Mouse (Mus musculus) liver, adult 2 months (tissue): ENCODE measurements around the gene Ssc4d. TPM values are rescaled to one million over a fixed set of nuclear protein-coding genes. Genes with fewer than 3 reads are reported as not detected.
A peak's percentile ranks its signal among the peaks of the same experiment; 100 is the strongest.

Experiments
- DNase-seq: peaks from one replicate; pipeline ENCODE4 v3.0.0-alpha.2; 2011; ENCODE audit warnings: low read depth, low spot score; ENCODE audit errors: extremely low read depth
- H3K27ac ChIP-seq: fragments of 200-500 bp; replicated peaks from 2 replicates; pipeline ENCODE4 v1.5.1; 2012; ENCODE audit warnings: low read depth, mild to moderate bottlenecking, control low read depth, inconsistent platforms, low read length; ENCODE audit not compliant: insufficient read depth
- H3K27me3 ChIP-seq: fragments of 200-500 bp; 2 replicates; pipeline ENCODE4 v1.6.1; 2012; ENCODE audit warnings: mild to moderate bottlenecking, moderate library complexity, low read length, inconsistent platforms; ENCODE audit not compliant: control insufficient read depth, insufficient read depth
- H3K36me3 ChIP-seq: fragments of 200-500 bp; 2 replicates; pipeline ENCODE4 v1.6.1; 2012; ENCODE audit warnings: low read length, inconsistent platforms; ENCODE audit not compliant: control insufficient read depth, insufficient read depth
- H3K4me1 ChIP-seq: fragments of 200-500 bp; 2 replicates; pipeline ENCODE4 v1.6.1; 2011; ENCODE audit warnings: low read length; ENCODE audit not compliant: control insufficient read depth, insufficient read depth
- H3K4me3 ChIP-seq: fragments of 200-500 bp; 2 replicates; pipeline ENCODE4 v1.5.1; 2011; ENCODE audit warnings: low read depth, mild to moderate bottlenecking, control low read depth, low read length, moderate library complexity; ENCODE audit not compliant: insufficient read depth
- H3K79me2 ChIP-seq: fragments of 200-500 bp; 2 replicates; pipeline ENCODE4 v1.6.1; 2012; ENCODE audit warnings: inconsistent platforms, mild to moderate bottlenecking, low read length, moderate library complexity; ENCODE audit not compliant: control insufficient read depth, insufficient read depth
- H3K9ac ChIP-seq: fragments of 200-500 bp; 2 replicates; pipeline ENCODE4 v1.6.1; 2012; ENCODE audit warnings: low read depth, mild to moderate bottlenecking, control low read depth, inconsistent platforms, low read length
- CTCF ChIP-seq: fragments of 200-500 bp; IDR thresholded peaks from 2 replicates; pipeline ENCODE4 v1.5.1; 2011; ENCODE audit warnings: low read depth, low read length, control low read depth
- POLR2A ChIP-seq: fragments of 200-500 bp; IDR thresholded peaks from 2 replicates; pipeline ENCODE4 v1.6.1; 2011; ENCODE audit warnings: low read length, control low read depth; ENCODE audit not compliant: insufficient read depth; ENCODE audit errors: extremely low read depth
- WGBS: fragments of 180-500 bp; shearing (Covaris S2); methylation state at CpG from one replicate; pipeline ENCODE4 v1.1.7; 2018; 5-methylcytosine and 5-hydroxymethylcytosine counted together
- polyA plus RNA-seq: library from polyadenylated mRNA; depleted of rRNA; stranded (reverse); fragments of >200 nt; gene quantifications from 2 replicates; pipeline ENCODE4 v1.2.3, GENCODE M21; 2012
- total RNA-seq: library from RNA; depleted of rRNA; stranded (reverse); fragments of >200 nt; gene quantifications from 2 replicates; pipeline ENCODE4 v1.2.3, GENCODE M21; 2014

Gene Ssc4d
- total and polyA plus RNA-seq, 2 experiments, result 4.8 to 6.5 TPM

DNA sequence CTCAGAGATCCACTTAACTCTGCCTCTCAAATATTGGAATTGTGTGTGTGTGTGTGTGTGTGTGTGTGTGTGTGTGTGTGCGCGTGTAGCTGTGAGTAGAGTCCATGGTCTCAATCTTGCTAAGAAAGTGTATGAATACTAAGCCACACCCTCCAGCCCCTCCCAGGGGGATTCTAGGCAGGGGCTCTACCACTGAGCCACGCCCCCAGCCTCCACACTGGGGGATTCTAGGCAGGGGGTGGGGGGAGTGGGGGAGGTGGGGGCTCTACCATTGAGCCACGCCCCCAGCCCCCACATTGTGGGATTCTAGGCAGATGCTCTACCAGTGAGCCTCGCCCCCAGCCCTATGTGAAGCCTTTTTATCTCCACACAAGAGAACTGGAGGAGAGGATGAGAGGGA, 27.7 kb downstream of the Ssc4d start:
- 96% methylated on average over 5 of the region's 5 CpGs for WGBS
- no peak for DNase-seq

DNA sequence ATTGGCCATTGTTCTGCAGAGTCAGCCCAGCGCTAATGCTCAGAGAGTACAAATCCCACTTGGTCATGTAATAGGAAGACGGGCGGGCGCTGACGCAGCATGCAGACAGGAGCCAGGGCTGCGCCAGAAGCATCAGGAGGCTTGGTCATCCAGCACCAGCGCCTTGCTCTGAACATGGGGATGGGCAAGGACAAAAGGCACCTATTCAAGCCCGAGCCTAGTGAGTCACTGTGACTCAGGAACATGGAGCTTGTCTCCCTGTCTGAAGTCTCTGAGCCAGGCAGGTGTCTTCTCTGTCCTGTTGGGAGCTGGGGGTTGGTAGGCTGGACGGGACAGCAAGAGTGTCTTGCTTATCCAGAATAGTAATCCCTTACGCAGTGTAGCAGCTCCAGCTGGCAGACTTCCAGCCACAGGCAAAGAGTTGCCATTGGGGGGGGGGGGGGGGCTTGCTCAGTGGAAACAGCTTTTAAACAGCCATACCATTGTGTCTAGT, 28.4 kb downstream of the Ssc4d start:
- Histone ChIP-seq H3K27ac (no peak overlapping the region), H3K4me3 (no peak overlapping the region), H3K4me1 (no peaks in the 10 kb centered on the region), H3K9ac (no peak overlapping the region), H3K79me2 (no peaks in the 10 kb centered on the region), H3K36me3 (no peaks in the 10 kb centered on the region), H3K27me3 (no peaks in the 10 kb centered on the region)
- 73% methylated on average over 10 of the region's 10 CpGs for WGBS
- DNase-seq, result no peak
- TF ChIP-seq CTCF, result no peak
- TF ChIP-seq POLR2A, result no peak

More for the DNA sequence above, 27.7 kb downstream of the Ssc4d start:
- TF ChIP-seq POLR2A (no peak), CTCF (no peak)
- H3K79me2 ChIP-seq, result no peaks in the 10 kb centered on the region
- H3K27me3 ChIP-seq, result no peaks in the 10 kb centered on the region
- H3K27ac ChIP-seq, result no peak overlapping the region
- H3K9ac ChIP-seq, result no peak overlapping the region
- no peaks in the 10 kb centered on the region for H3K36me3 ChIP-seq
- no peaks in the 10 kb centered on the region for H3K4me1 ChIP-seq
- H3K4me3 ChIP-seq, result no peak overlapping the region

DNA sequence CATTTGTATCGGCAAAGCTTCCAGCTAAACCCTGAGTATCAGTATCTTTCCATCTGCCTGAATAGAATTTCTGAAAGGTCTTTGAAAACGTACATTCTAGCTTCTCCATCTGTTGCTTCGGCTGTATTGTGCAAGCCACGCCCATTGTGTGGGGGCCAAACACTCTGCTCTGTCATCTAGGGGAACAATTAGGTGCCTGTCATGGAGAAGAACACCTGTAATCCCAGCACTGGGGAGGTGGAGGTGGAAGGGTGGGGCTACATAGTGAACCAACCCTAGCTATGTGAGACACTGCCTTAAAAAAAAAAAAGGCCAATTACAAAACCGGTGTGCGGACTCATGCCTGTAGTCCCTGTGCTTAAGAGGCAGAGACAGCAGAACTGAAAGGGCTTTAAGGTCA, 31.6 kb downstream of the Ssc4d start:
- no peaks in the 10 kb centered on the region for H3K4me1 ChIP-seq
- TF ChIP-seq POLR2A (no peak), CTCF (no peak)
- no peak overlapping the region for H3K27ac ChIP-seq
- H3K36me3 ChIP-seq, result no peaks in the 10 kb centered on the region
- no peak overlapping the region for H3K4me3 ChIP-seq
- no peak for DNase-seq
- H3K9ac ChIP-seq, result no peak overlapping the region
- 89% methylated on average over 6 of the region's 6 CpGs for WGBS
- no peaks in the 10 kb centered on the region for H3K79me2 ChIP-seq
- no peaks in the 10 kb centered on the region for H3K27me3 ChIP-seq

DNA sequence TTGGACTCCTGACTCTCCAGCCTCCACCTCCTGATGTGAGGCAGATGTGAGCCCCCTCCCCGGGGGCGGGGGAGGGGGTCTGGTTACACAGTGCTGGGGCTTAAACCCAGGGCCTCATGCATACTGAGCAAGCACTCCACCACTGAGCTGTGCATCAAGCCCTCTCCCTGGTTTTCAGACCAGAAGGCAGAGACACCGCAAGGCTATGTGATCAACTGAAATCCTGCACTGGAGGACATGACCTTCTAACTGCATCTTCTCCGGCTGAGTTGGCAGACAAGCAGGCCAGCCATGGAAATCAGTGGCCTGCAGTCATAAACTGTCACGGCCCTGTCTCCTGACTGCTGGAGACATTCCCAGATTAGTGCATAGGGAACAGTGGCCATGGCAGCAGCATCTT, 33.7 kb downstream of the Ssc4d start:
- Histone ChIP-seq H3K9ac (no peak overlapping the region), H3K79me2 (no peaks in the 10 kb centered on the region), H3K27me3 (no peaks in the 10 kb centered on the region), H3K27ac (no peak overlapping the region), H3K4me1 (no peaks in the 10 kb centered on the region), H3K36me3 (no peaks in the 10 kb centered on the region), H3K4me3 (no peak overlapping the region)
- WGBS, result 48% methylated on average over 5 of the region's 5 CpGs
- TF ChIP-seq POLR2A, result no peak
- no peak for TF ChIP-seq CTCF
- DNase-seq, result no peak

DNA sequence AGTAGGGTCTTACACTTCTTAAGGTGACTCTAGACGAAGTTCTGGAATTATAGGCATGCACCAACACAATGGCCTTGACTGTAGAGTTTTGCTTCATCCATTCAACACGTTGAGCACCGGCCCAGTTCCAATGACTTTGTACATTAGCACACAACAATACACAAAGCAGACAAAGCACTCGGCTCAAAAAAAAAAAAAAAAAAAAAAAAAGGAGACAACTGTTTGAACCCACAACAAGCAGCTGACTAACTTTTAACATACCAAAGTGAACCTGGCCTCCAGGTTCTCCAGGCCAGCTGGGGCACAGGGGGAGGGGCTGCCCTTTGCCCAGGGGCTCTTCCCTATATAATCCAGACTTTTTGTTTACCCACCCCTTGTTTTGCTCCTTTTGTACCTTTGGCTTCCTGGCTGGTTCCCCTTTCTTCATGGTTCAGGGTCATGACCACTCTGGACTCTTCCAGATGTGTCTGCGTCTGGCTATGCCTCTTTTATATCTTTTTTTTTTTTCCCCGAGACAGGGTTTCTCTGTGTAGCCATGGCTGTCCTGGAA, 38.6 kb downstream of the Ssc4d start:
- 59% methylated on average over 6 of the region's 6 CpGs for WGBS
- peaks cover 8% of the 10 kb centered on the region; the same call in 1 of the 2 replicates for H3K79me2 ChIP-seq
- no peak for DNase-seq
- H3K9ac ChIP-seq, result no peak overlapping the region
- 0 out of 2 replicates have a peak, but pooled peaks cover 2% of the 10 kb centered on the region for H3K36me3 ChIP-seq
- peaks cover 7% of the 10 kb centered on the region; the same call in 1 of the 2 replicates for H3K4me1 ChIP-seq
- H3K27ac ChIP-seq, result no peak overlapping the region
- H3K27me3 ChIP-seq, result no peaks in the 10 kb centered on the region
- no peak overlapping the region for H3K4me3 ChIP-seq
- TF ChIP-seq POLR2A, result no peak
- TF ChIP-seq CTCF, result no peak

DNA sequence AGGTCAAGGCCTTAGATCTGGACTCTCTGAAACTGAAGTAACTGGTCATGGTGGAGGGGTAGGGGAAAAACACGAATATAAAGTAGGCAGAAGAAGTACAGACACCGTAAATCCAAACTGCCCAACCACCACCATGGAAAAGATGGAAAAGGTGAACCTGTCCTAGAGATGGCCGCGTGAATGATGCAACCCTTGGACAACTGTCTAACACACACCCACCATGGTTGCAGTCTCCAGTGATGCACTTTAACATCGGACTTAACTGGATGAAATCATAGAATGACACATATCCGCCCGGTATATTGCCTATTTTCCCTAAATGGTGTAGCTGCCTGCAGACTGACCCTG, 39.2 kb downstream of the Ssc4d start:
- Histone ChIP-seq H3K9ac (peak overlapping the region; percentile 13), H3K4me1 (peaks cover 8% of the 10 kb centered on the region; the same call in 1 of the 2 replicates), H3K27me3 (no peaks in the 10 kb centered on the region), H3K27ac (peak overlapping the region; percentile 32), H3K36me3 (0 out of 2 replicates have a peak, but pooled peaks cover 2% of the 10 kb centered on the region), H3K79me2 (peaks cover 8% of the 10 kb centered on the region; the same call in 1 of the 2 replicates), H3K4me3 (peak overlapping the region; percentile 2; the same call in 1 of the 2 replicates)
- no peak for DNase-seq
- 32% methylated on average over 7 of the region's 7 CpGs for WGBS
- no peak for TF ChIP-seq CTCF
- TF ChIP-seq POLR2A, result no peak
